ENCODE assay signal across 10 mouse cellular contexts in genomic region chr11:85482737-85483467, GRCm38 (mm10).
DNase-seq lines count a peak whose midpoint lies in the region; TF ChIP-seq lines count a peak whose summit lies in the region.
"Had no signal": no experiment of that assay in that cellular context is flagged by ENCODE, and none has a peak within 500 bp of the region (broad histone marks: within the 10 kb centered on the region; RNA-seq: fewer than 3 reads in every experiment).

No protein-coding gene starts in this region.

- no peak for TF ChIP-seq POLR2A in ES-Bruce4 (IDR thresholded peaks at IDR 0.05; ENCODE audit: insufficient read depth, low read length)

- H3K27me3 ChIP-seq in ES-Bruce4 (ENCODE audit: control insufficient read depth, insufficient read depth, low read length, poor library complexity, severe bottlenecking), result no peaks in the 10 kb centered on the region
- no peaks in the 10 kb centered on the region for H3K27me3 ChIP-seq in heart, embryonic 10.5 days (ENCODE audit: insufficient read depth, poor library complexity, severe bottlenecking)
- H3K27me3 ChIP-seq: embryonic facial prominence, embryonic 13.5 days; limb, embryonic 15.5 days had no signal

- TF ChIP-seq EP300 in ES-Bruce4 (IDR thresholded peaks at IDR 0.05; ENCODE audit: insufficient read depth, low read depth, low read length), result no peak

- no peak overlapping the region for H3K9ac ChIP-seq in ES-Bruce4 (ENCODE audit: low read depth, poor library complexity, severe bottlenecking)
- H3K9ac ChIP-seq: embryonic facial prominence, embryonic 13.5 days; limb, embryonic 15.5 days had no signal

- H3K27ac ChIP-seq in ES-Bruce4 (ENCODE audit: insufficient read depth, low read length), result no peak overlapping the region
- H3K27ac ChIP-seq in heart, embryonic 10.5 days, result no peak overlapping the region
- H3K27ac ChIP-seq: embryonic facial prominence, embryonic 13.5 days; limb, embryonic 15.5 days had no signal

- no peaks in the 10 kb centered on the region for H3K9me3 ChIP-seq in ES-Bruce4 (replicated peaks; ENCODE audit: control insufficient read depth, insufficient read depth, low read length, poor library complexity, severe bottlenecking)
- H3K9me3 ChIP-seq in heart, embryonic 10.5 days, result no peaks in the 10 kb centered on the region
- H3K9me3 ChIP-seq: embryonic facial prominence, embryonic 13.5 days; limb, embryonic 15.5 days had no signal

- WGBS in heart, embryonic 10.5 days, result 64% methylated on average over 6 of the region's 6 CpGs

- no peaks in the 10 kb centered on the region for H3K36me3 ChIP-seq in ES-Bruce4 (ENCODE audit: control insufficient read depth, insufficient read depth, low read length, poor library complexity, severe bottlenecking)
- H3K36me3 ChIP-seq in heart, embryonic 10.5 days, result no peaks in the 10 kb centered on the region
- H3K36me3 ChIP-seq: embryonic facial prominence, embryonic 13.5 days; limb, embryonic 15.5 days had no signal

- no peaks in the 10 kb centered on the region for H3K4me1 ChIP-seq in ES-Bruce4 (ENCODE audit: control insufficient read depth, insufficient read depth, low read length)
- H3K4me1 ChIP-seq in heart, embryonic 10.5 days, result no peaks in the 10 kb centered on the region
- H3K4me1 ChIP-seq: limb, embryonic 15.5 days had no signal

- H3K4me3 ChIP-seq in ES-Bruce4 (ENCODE audit: low read depth, low read length), result no peak overlapping the region
- H3K4me3 ChIP-seq in heart, embryonic 10.5 days, result no peak overlapping the region
- H3K4me3 ChIP-seq: embryonic facial prominence, embryonic 13.5 days; limb, embryonic 15.5 days had no signal

- peak; percentile 82 for TF ChIP-seq CTCF in ES-Bruce4 (IDR thresholded peaks at IDR 0.05; ENCODE audit: low read depth, low read length)

- DNase-seq in kidney, adult 18-20 months, result peak; percentile 26
- no peak for DNase-seq in kidney, postnatal 14 days
- DNase-seq in adrenal gland, postnatal 36 days, result peak; percentile 25 to 34
- DNase-seq in lung, postnatal 10 days, result peak; percentile 33
- no peak for DNase-seq in MN1 (ENCODE audit: low spot score)
- DNase-seq in heart, adult 11 months, result no peak
- DNase-seq in heart, embryonic 10.5 days (ENCODE audit: low spot score), result no peak

Comparison
In these comparisons a context has a peak if more than half of its experiments do, and no peak if none do; other contexts are left out.
1. DNase-seq: peak in kidney, adult 18-20 months (single experiment), adrenal gland, postnatal 36 days (2 of 2) and lung, postnatal 10 days (single experiment); none in kidney, postnatal 14 days (single experiment), MN1 (single experiment), heart, adult 11 months (single experiment) and heart, embryonic 10.5 days (single experiment).